Mouse (Mus musculus) large intestine, adult 2 months (tissue): ENCODE data around the gene Mafb. TPM values are rescaled to one million over a fixed set of nuclear protein-coding genes. Genes with fewer than 3 reads are reported as not detected.

Experiments
- DNase-seq: peaks from one replicate; pipeline ENCODE4 v3.0.0-alpha.2; 2012; ENCODE audit warnings: low read depth, low spot score
- WGBS: fragments of 180-500 bp; shearing (Covaris S2); methylation state at CpG from one replicate; pipeline ENCODE4 v1.1.7; 2018; 5-methylcytosine and 5-hydroxymethylcytosine counted together
- polyA plus RNA-seq: library from polyadenylated mRNA; depleted of rRNA; stranded (reverse); fragments of >200 nt; gene quantifications from 2 replicates; pipeline ENCODE4 v1.2.3, GENCODE M21; 2012; rRNA removed

Gene Mafb
- 7.8 and 25.1 TPM in 2 replicates for polyA plus RNA-seq

DNA sequence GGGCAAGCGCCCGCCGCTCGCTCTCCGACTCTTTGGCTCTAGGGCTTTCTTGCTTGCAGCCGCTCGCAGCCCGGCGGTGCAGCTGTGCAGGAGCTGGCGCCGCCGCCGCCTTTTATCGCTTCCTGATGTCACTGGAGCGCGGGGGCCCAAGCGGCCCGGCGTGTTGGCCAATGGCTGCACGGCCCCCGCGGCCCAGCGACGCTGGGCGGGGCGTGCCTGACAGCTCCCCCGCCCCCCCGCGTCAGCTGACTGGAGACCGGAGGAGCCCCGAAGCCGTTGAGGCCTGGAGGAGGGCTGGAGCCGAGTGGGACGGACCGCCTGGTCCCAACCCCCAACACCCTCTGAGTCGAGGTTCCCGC is at the start of gene Mafb:
TSS of gene Mafb (minus strand) at position 86 of the 359 bp plus-strand sequence.
- under 1% methylated on average over 37 of the region's 37 CpGs for WGBS
- no peak for DNase-seq

DNA sequence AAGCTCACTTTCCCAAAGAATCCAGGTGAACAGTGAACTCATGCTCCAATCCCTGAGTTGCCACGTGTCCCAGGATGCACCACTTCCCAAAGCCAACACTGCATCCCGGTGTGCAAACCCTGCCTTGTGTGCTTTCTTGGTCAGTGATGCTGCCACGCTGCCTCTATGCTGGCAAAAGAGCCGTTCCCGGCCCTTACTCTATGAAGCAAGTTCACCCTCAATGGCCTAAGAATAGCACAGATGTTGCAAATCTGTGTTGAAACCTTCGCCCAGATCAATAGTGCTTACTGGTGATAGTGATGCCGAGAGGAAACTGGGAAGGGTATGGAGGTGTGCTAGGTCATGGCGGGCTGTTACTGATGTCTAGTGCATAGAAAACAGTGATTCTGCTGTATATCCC is 48.3 kb upstream of the Mafb start:
- 90% methylated on average over 8 of the region's 8 CpGs for WGBS
- DNase-seq, result no peak

DNA sequence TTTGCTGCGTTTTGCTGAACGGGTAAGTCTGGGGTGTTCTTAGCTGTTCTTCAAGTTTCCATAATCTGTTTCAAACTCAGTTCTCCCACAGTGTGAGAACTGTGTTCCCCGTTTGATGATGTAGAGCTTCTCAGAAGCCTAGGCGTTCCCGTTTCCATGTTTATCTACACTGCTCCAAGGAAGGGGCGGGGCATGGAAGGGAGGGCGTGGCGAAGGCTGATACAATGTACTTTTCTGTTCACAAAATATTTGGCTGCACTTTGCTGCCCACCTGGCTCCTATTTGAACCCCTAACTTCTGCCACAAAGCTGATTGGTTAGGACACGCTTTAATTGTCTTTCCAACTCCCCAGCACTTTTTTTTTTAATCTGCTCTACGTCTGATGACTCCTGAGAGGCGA is 47.9 kb upstream of the Mafb start:
- DNase-seq, result no peak
- 71% methylated on average over 11 of the region's 11 CpGs for WGBS

- 99% methylated on average over 5 of the region's 5 CpGs for WGBS
These were observed 47.1 kb upstream of the Mafb start for GRCm38 (mm10) chr2:160413982-160414381.

DNA sequence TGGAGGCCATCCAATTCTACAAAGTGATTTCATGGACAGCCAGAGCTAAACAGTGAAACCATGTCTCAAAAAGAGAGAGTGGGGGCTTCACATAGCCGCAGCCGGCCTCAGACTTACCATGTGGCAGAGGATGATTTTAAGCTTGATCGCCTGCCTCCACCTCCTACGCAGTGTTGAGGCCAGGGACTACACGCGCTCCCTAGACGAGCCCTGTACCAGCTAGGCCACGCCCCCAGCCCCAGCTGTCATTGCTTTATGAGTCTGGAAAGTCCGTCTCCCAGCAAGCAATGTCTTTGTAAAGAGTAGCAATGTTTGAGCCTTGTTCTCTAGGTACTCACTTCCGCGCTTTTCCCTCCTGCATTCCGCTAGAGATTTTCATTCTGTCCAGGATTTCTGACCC is 46.2 kb upstream of the Mafb start:
- no peak for DNase-seq
- WGBS, result 44% methylated on average over 12 of the region's 12 CpGs

More at GRCm38 (mm10) chr2:160413982-160414381, 47.1 kb upstream of the Mafb start:
- no peak for DNase-seq

GRCm38 (mm10) chr2:160411431-160411830 is 44.6 kb upstream of the Mafb start:
- no peak for DNase-seq
- WGBS, result 45% methylated on average over 7 of the region's 7 CpGs

- 84% methylated on average over 3 of the region's 3 CpGs for WGBS
These were observed 40.9 kb upstream of the Mafb start for GRCm38 (mm10) chr2:160407720-160408119.

DNA sequence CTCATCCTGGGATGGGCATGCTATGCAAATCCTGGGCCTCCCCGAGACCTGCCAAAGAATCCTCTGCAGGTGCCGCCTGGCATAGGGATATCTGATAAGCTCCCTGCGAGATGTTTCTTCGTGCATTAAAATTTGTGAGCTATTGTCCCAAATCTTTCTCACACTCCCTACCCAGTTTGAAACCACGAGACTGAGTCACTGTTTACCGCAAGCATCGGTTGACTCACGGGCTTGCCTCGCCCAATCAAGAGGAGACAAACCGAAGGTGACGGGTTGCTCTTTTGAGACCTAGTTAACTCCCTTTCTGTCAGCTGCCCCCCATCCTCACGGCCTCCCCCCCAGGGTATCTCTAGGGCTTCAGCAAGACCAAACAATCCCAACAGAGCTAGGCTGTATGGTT is 30.9 kb upstream of the Mafb start:
- 74% methylated on average over 12 of the region's 12 CpGs for WGBS
- no peak for DNase-seq

More at GRCm38 (mm10) chr2:160407720-160408119, 40.9 kb upstream of the Mafb start:
- no peak for DNase-seq

- 78% methylated on average over 7 of the region's 7 CpGs for WGBS
- no peak for DNase-seq
These were observed 27.9 kb upstream of the Mafb start for GRCm38 (mm10) chr2:160394735-160395134.

- no peak for DNase-seq
- 73% methylated on average over 3 of the region's 3 CpGs for WGBS
These were observed 25.8 kb upstream of the Mafb start for GRCm38 (mm10) chr2:160392648-160393047.

- no peak for DNase-seq
- WGBS, result 38% methylated on average over 5 of the region's 5 CpGs
These were observed 21.7 kb upstream of the Mafb start for GRCm38 (mm10) chr2:160388596-160388995.

- WGBS, result 21% methylated on average over 3 of the region's 3 CpGs
- DNase-seq, result no peak
These were observed 16.6 kb upstream of the Mafb start for GRCm38 (mm10) chr2:160383418-160383817.

DNA sequence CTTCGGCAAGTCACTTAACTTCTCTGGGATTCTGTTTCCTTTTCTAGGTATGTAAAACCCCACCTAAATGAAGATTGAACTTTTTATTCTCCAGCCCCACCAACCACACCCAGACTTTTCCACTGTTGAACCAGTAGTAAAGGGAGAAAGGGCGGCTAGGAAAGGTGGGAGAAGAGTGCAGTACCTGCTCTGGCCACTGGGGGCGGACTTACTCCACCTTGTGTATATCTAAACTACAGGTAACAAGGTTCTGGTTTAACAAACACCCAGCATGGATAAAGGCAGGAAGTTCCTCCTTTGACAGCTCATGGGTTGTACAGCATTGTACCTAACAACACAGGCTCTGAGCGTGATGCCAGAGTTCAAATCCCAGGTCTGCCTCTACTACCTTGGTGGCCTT is 11.4 kb upstream of the Mafb start:
- 39% methylated on average over 4 of the region's 4 CpGs for WGBS
- no peak for DNase-seq

- WGBS, result 56% methylated on average over 5 of the region's 5 CpGs
- no peak for DNase-seq
These were observed 9.4 kb upstream of the Mafb start for GRCm38 (mm10) chr2:160376236-160376635.

DNA sequence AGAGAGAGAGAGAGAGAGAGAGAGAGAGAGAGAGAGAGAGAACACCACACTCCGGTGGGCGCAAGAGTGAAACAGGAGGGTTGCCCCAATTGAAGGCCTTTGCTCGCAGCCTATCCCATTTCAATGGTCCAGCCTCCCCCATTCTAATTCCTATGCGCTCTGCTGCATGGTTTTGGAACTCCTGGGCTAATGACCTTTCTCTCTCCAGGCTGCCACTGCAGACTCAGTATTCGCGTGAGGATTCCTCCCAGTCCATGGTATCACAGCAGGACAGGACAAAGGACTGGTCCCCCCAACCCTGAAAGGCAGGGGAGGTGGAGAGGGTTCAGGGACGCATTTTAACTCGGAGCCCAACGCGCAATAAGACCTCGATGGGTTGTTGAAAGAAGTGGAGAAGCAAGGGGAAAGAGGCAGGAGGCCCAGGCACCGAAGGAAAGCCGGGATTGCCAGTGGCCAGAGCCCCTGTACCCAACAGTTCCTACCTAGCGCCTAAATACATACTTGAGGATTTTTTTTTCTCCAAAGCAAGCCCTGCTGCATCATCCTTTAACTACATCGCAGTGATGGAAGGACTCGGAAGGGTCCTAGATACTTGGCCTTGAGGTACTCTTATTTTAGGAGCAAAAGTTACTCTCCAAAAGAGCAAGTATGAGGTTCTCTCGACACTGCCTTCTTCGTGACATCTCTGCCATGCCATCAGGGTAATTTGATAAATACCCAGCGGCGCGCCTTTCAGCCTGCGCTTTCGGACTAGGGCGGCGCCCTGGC is 3.0 kb upstream of the Mafb start:
- WGBS, result 15% methylated on average over 25 of the region's 25 CpGs
- no peak for DNase-seq

GRCm38 (mm10) chr2:160368422-160369357 is 1.8 kb upstream of the Mafb start:
- 2% methylated on average over 52 of the region's 52 CpGs for WGBS
- no peak for DNase-seq

DNA sequence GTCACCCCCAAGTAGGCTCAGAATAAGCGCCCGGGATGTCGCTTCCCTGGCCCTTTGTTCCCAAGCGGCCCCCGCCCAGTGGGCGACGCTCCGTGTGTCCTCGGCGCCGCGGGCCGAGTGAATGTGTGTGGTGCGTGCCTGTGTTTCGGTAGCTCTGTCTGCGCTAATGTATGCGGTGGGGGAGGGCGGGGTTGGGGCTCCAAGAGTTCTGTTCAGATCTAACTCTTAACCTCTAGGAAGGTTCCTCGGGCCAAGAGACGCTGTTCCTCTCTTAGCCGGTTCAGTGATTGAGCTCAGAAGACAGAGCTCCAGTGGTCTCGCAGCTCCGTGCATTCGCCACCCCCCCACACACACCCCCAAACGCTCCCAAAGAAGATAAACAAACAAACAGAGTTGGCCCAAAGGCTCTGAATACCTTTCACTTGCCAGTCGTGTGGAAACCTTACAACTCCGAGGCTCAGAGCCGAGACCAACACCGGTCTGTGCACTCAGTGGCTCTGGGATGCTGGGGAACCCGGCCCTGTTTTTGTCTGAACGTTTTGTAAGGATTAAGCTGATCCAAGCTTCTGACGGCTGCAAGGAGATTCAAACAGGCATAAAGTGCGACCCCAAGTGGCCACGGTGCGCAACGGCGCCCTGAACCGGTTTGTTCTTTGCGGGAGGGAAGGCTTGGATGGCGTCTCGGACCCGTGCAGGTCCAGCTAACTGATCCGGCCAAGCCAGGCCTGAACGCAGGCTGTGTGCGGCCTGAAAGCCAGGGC is 763 bp upstream of the Mafb start:
- peak; percentile 64 for DNase-seq

DNA sequence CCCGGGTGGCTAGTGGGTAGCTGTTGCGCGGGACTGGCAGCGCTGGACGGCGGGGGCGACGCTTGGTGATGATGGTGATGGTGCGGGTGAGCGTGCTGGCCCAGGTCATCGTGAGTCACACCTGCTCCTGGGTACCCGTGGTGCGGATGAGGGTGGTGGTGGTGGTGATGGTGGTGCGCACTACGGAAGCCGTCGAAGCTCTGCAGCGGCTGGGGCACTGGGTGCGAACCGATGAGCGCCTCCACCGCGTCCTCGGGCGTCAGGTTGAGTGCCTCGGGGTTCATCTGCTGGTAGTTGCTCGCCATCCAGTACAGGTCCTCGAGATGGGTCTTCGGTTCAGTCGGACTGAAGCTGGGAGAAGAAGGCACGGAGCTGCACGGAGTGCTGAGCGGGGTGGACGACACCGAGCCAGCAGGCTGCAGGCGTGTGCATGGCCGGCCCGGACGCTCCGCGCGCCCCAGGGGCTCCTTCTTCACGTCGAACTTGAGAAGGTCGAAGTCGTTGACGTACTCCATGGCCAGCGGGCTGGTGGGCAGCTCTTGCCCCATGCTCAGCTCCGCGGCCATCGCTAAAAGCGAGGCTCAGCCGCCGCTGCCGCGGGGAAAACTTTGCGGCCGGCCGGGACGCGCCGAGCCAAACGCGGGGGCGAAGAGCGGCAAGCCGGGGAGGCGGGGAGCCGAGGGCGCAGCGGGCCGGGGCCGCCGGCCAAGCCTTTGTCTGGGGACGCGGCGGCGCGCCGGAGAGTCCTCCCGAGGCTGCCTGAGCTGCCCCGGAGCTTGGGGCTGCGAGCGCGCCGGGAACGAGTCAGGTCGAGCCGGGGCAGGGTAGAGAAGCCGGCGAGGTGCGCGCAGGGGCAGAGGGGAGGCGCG is 520 bp downstream of the Mafb start:
- WGBS, result 2% methylated on average over 95 of the region's 95 CpGs
- no peak for DNase-seq

More for the DNA sequence above, 763 bp upstream of the Mafb start:
- whole genome bisulfite sequencing, result under 1% methylated on average over 45 of the region's 45 CpGs
